Mouse (Mus musculus) cortical plate, adult 2 months (tissue): ENCODE results near the gene 6430571L13Rik.

Experiments
- CTCF ChIP-seq: fragments of 200-500 bp; IDR thresholded peaks from 2 replicates; pipeline ENCODE4 v1.5.1; 2011; ENCODE audit warnings: mild to moderate bottlenecking, control low read depth, low read length; ENCODE audit not compliant: insufficient read depth; ENCODE audit errors: extremely low read depth
- POLR2A ChIP-seq: fragments of 200-500 bp; IDR thresholded peaks from 2 replicates; pipeline ENCODE4 v1.6.1; 2011; ENCODE audit warnings: mild to moderate bottlenecking, low read length, control low read depth; ENCODE audit not compliant: insufficient read depth; ENCODE audit errors: extremely low read depth

- TF ChIP-seq CTCF (no peak), POLR2A (no peak)
Observed at GRCm38 (mm10) chr9:107300224-107300973, 40.0 kb upstream of the 6430571L13Rik start.
